Mouse (Mus musculus): ENCODE measurements at regions not wholly inside any gene's neighbourhood (a gene's known extent, or its start where the extent isn't known, plus 50 kb on each side); places are given as distances from the start of the nearest gene placed in this dataset.

DNA sequence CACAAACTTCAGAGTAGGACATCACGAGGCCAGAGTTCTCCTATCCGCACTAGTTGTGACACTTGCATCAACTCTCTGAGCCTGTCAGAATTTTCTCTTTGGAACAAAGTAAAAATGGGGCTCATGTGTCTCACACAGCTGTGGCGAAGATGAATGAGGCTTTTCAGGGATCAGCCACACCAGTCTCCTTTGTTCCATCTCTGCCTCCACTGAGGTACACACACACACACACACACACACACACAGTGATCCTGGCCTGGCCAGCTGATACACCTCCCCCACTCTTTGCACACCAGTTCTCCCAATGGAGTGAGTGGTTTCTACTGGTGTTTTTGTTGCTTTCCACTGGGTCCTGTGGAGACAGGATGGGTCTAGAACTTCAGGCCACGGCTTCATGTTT is 105.9 kb upstream of the D7Ertd443e start:
- no peak for ATAC-seq (ENCODE audit: insufficient read depth, low FRiP score, low TSS enrichment)
- Histone ChIP-seq H3K27ac (ENCODE audit: low read depth, low read length) (no peak overlapping the region), H3K4me1 (ENCODE audit: control insufficient read depth, insufficient read depth, low read length) (no peaks in the 10 kb centered on the region), H3K36me3 (ENCODE audit: control insufficient read depth, insufficient read depth, low read length) (no peaks in the 10 kb centered on the region), H3K9ac (ENCODE audit: low read length) (no peak overlapping the region), H3K4me3 (ENCODE audit: low read depth, low read length) (no peak overlapping the region), H3K27me3 (ENCODE audit: control insufficient read depth, insufficient read depth, low read length) (no peaks in the 10 kb centered on the region), H3K9me3 (ENCODE audit: control insufficient read depth, low read length) (no peaks in the 10 kb centered on the region), H3K4me2 (ENCODE audit: low read depth) (no peak overlapping the region)
- DNase-seq (ENCODE audit: low spot score): no peak
- 71% methylated on average over 4 of the region's 4 CpGs for WGBS

DNA sequence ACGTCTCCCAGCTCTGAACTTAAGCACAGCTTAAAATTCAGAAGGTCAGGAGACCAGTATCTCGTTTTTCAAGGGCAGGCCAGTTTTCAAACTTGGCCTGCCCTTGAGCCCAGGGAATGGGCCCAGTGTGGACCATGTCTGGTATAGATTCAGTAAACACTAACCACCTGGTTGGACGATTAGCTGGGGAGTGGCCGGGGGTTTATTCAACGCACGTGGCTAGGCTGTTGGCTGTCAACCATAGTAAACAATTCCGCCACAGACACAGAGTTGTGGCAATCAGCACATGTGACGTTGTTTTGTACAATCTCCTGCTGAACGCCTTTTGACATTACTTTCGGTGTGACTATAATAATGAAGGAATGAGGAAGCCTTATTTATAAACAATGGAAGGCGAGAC is 111.8 kb upstream of the D7Ertd443e start:
- H3K4me1 ChIP-seq (ENCODE audit: control insufficient read depth, insufficient read depth, low read length): no peaks in the 10 kb centered on the region
- no peaks in the 10 kb centered on the region for H3K27me3 ChIP-seq (ENCODE audit: control insufficient read depth, insufficient read depth, low read length)
- WGBS: 83% methylated on average over 11 of the region's 11 CpGs
- no peak overlapping the region for H3K4me2 ChIP-seq (ENCODE audit: low read depth)
- ATAC-seq (ENCODE audit: insufficient read depth, low FRiP score, low TSS enrichment) (no peak), DNase-seq (ENCODE audit: low spot score) (no peak)
- H3K27ac ChIP-seq (ENCODE audit: low read depth, low read length): no peak overlapping the region
- H3K36me3 ChIP-seq (ENCODE audit: control insufficient read depth, insufficient read depth, low read length): no peaks in the 10 kb centered on the region
- no peaks in the 10 kb centered on the region for H3K9me3 ChIP-seq (ENCODE audit: control insufficient read depth, low read length)
- H3K9ac ChIP-seq (ENCODE audit: low read length): no peak overlapping the region
- H3K4me3 ChIP-seq (ENCODE audit: low read depth, low read length): no peak overlapping the region

GRCm38 (mm10) chr7:134497870-134498269 is 112.4 kb upstream of the D7Ertd443e start:
- Histone ChIP-seq H3K9ac (ENCODE audit: low read length) (no peak overlapping the region), H3K27ac (ENCODE audit: low read depth, low read length) (no peak overlapping the region), H3K4me3 (ENCODE audit: low read depth, low read length) (no peak overlapping the region), H3K36me3 (ENCODE audit: control insufficient read depth, insufficient read depth, low read length) (no peaks in the 10 kb centered on the region), H3K4me2 (ENCODE audit: low read depth) (no peak overlapping the region), H3K9me3 (ENCODE audit: control insufficient read depth, low read length) (no peaks in the 10 kb centered on the region), H3K4me1 (ENCODE audit: control insufficient read depth, insufficient read depth, low read length) (no peaks in the 10 kb centered on the region), H3K27me3 (ENCODE audit: control insufficient read depth, insufficient read depth, low read length) (no peaks in the 10 kb centered on the region)
- 80% methylated on average over 4 of the region's 4 CpGs for WGBS
- DNase-seq (ENCODE audit: low spot score): no peak
- no peak for ATAC-seq (ENCODE audit: insufficient read depth, low FRiP score, low TSS enrichment)

GRCm38 (mm10) chr7:134498716-134499115 is 113.3 kb upstream of the D7Ertd443e start:
- H3K27ac ChIP-seq (ENCODE audit: low read depth, low read length): no peak overlapping the region
- no peaks in the 10 kb centered on the region for H3K36me3 ChIP-seq (ENCODE audit: control insufficient read depth, insufficient read depth, low read length)
- H3K27me3 ChIP-seq (ENCODE audit: control insufficient read depth, insufficient read depth, low read length): no peaks in the 10 kb centered on the region
- H3K4me3 ChIP-seq (ENCODE audit: low read depth, low read length): no peak overlapping the region
- H3K4me2 ChIP-seq (ENCODE audit: low read depth): no peak overlapping the region
- ATAC-seq (ENCODE audit: insufficient read depth, low FRiP score, low TSS enrichment) (no peak), DNase-seq (ENCODE audit: low spot score) (no peak)
- no peaks in the 10 kb centered on the region for H3K4me1 ChIP-seq (ENCODE audit: control insufficient read depth, insufficient read depth, low read length)
- WGBS: 76% methylated on average over 9 of the region's 9 CpGs
- no peaks in the 10 kb centered on the region for H3K9me3 ChIP-seq (ENCODE audit: control insufficient read depth, low read length)
- H3K9ac ChIP-seq (ENCODE audit: low read length): no peak overlapping the region

GRCm38 (mm10) chr7:134499429-134499828 is 114.0 kb upstream of the D7Ertd443e start:
- Histone ChIP-seq H3K27me3 (ENCODE audit: control insufficient read depth, insufficient read depth, low read length) (no peaks in the 10 kb centered on the region), H3K27ac (ENCODE audit: low read depth, low read length) (no peak overlapping the region), H3K4me3 (ENCODE audit: low read depth, low read length) (no peak overlapping the region), H3K9ac (ENCODE audit: low read length) (no peak overlapping the region), H3K4me1 (ENCODE audit: control insufficient read depth, insufficient read depth, low read length) (no peaks in the 10 kb centered on the region), H3K4me2 (ENCODE audit: low read depth) (no peak overlapping the region), H3K36me3 (ENCODE audit: control insufficient read depth, insufficient read depth, low read length) (no peaks in the 10 kb centered on the region), H3K9me3 (ENCODE audit: control insufficient read depth, low read length) (no peaks in the 10 kb centered on the region)
- 41% methylated on average over 4 of the region's 4 CpGs for WGBS
- ATAC-seq (ENCODE audit: insufficient read depth, low FRiP score, low TSS enrichment) (no peak), DNase-seq (ENCODE audit: low spot score) (no peak)

- H3K4me1 ChIP-seq (ENCODE audit: control insufficient read depth, insufficient read depth, low read length): no peaks in the 10 kb centered on the region
- no peak overlapping the region for H3K4me3 ChIP-seq (ENCODE audit: low read depth, low read length)
- H3K9me3 ChIP-seq (ENCODE audit: control insufficient read depth, low read length): no peaks in the 10 kb centered on the region
- no peak for ATAC-seq (ENCODE audit: insufficient read depth, low FRiP score, low TSS enrichment)
- H3K27me3 ChIP-seq (ENCODE audit: control insufficient read depth, insufficient read depth, low read length): no peaks in the 10 kb centered on the region
- no peak overlapping the region for H3K4me2 ChIP-seq (ENCODE audit: low read depth)
- no peak for DNase-seq (ENCODE audit: low spot score)
- no peaks in the 10 kb centered on the region for H3K36me3 ChIP-seq (ENCODE audit: control insufficient read depth, insufficient read depth, low read length)
- 45% methylated on average over 4 of the region's 4 CpGs for WGBS
- H3K27ac ChIP-seq (ENCODE audit: low read depth, low read length): no peak overlapping the region
- no peak overlapping the region for H3K9ac ChIP-seq (ENCODE audit: low read length)
These were observed 114.7 kb upstream of the D7Ertd443e start for GRCm38 (mm10) chr7:134500210-134500609.

DNA sequence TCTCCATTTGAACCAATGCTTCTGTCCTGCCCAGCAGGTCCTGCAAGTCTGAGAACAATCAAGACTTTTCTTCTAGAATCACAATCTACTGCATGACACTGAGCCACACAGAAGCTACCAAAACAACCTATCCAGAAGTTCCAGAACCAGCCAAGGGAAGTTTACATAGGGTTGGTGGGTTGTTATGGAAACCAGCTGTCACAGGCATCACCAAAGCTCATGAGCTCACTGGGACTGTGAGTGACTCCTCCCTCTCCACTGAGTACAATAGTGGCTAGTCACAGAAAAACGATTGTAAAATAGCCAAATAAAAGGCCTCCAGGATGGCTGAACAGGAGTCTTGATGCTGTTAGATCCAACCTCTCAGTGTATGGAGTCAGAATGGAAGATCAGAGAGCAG is 115.6 kb upstream of the D7Ertd443e start:
- no peaks in the 10 kb centered on the region for H3K27me3 ChIP-seq (ENCODE audit: control insufficient read depth, insufficient read depth, low read length)
- H3K9ac ChIP-seq (ENCODE audit: low read length): no peak overlapping the region
- 12% methylated on average over 1 of the region's 1 CpGs for WGBS
- H3K27ac ChIP-seq (ENCODE audit: low read depth, low read length): no peak overlapping the region
- no peak for ATAC-seq (ENCODE audit: insufficient read depth, low FRiP score, low TSS enrichment)
- no peak overlapping the region for H3K4me2 ChIP-seq (ENCODE audit: low read depth)
- H3K9me3 ChIP-seq (ENCODE audit: control insufficient read depth, low read length): no peaks in the 10 kb centered on the region
- H3K4me3 ChIP-seq (ENCODE audit: low read depth, low read length): no peak overlapping the region
- no peaks in the 10 kb centered on the region for H3K4me1 ChIP-seq (ENCODE audit: control insufficient read depth, insufficient read depth, low read length)
- DNase-seq (ENCODE audit: low spot score): no peak
- no peaks in the 10 kb centered on the region for H3K36me3 ChIP-seq (ENCODE audit: control insufficient read depth, insufficient read depth, low read length)

DNA sequence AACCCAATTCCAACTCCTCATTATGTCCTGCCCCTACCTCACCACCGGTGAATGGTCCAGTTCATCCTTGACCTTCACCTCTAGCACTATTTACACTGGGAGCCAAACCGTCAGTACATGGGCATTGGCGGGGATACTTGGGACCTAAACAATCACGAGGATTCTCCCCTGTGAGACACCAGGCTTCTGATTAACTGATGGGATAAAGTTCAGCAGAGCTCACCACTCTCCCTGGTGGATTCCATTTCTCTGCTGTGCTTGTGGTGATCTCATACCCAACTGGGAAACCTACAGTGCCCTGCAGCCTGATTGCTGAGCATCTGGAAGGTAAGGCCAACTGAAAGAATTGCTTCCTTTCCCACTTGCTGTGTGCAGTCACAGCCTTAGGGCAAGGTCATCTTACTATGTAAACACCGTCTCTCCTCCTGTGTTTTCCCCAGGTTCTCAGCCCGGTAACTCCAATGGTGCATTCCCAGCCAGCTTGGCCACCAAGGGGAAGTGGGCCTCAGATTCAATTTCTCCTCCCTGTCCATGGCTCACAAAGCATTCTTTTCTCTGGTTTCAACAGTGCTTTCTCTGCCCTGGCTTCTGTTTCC is 125.0 kb upstream of the D7Ertd443e start:
- DNase-seq (ENCODE audit: low spot score): no peak
- Histone ChIP-seq H3K4me1 (ENCODE audit: control insufficient read depth, insufficient read depth, low read length) (no peaks in the 10 kb centered on the region), H3K27ac (ENCODE audit: low read depth, low read length) (no peak overlapping the region), H3K9ac (ENCODE audit: low read length) (no peak overlapping the region), H3K36me3 (ENCODE audit: control insufficient read depth, insufficient read depth, low read length) (no peaks in the 10 kb centered on the region), H3K9me3 (ENCODE audit: control insufficient read depth, low read length) (no peaks in the 10 kb centered on the region), H3K27me3 (ENCODE audit: control insufficient read depth, insufficient read depth, low read length) (no peaks in the 10 kb centered on the region), H3K4me3 (ENCODE audit: low read depth, low read length) (no peak overlapping the region), H3K4me2 (ENCODE audit: low read depth) (no peak overlapping the region)
- WGBS: 70% methylated on average over 6 of the region's 6 CpGs
- no peak for ATAC-seq (ENCODE audit: insufficient read depth, low FRiP score, low TSS enrichment)

- H3K4me1 ChIP-seq (ENCODE audit: control insufficient read depth, insufficient read depth, low read length): no peaks in the 10 kb centered on the region
- DNase-seq (ENCODE audit: low spot score) (no peak), ATAC-seq (ENCODE audit: insufficient read depth, low FRiP score, low TSS enrichment) (no peak)
- no peak overlapping the region for H3K27ac ChIP-seq (ENCODE audit: low read depth, low read length)
- 68% methylated on average over 9 of the region's 9 CpGs for WGBS
- no peak overlapping the region for H3K9ac ChIP-seq (ENCODE audit: low read length)
- no peaks in the 10 kb centered on the region for H3K36me3 ChIP-seq (ENCODE audit: control insufficient read depth, insufficient read depth, low read length)
- no peak overlapping the region for H3K4me3 ChIP-seq (ENCODE audit: low read depth, low read length)
- no peaks in the 10 kb centered on the region for H3K9me3 ChIP-seq (ENCODE audit: control insufficient read depth, low read length)
- H3K27me3 ChIP-seq (ENCODE audit: control insufficient read depth, insufficient read depth, low read length): no peaks in the 10 kb centered on the region
- H3K4me2 ChIP-seq (ENCODE audit: low read depth): no peak overlapping the region
These were observed 134.0 kb upstream of the D7Ertd443e start for GRCm38 (mm10) chr7:134519372-134519975.

Data from neural tube, embryonic 11.5 days (tissue).